Mouse (Mus musculus): ENCODE measurements around the gene Akirin2. TPM values are rescaled to one million over a fixed set of nuclear protein-coding genes. Genes with fewer than 3 reads are reported as not detected.

Akirin2 gene
- polyA plus RNA-seq, 1 experiment from 2014 or later: 122 TPM

- Histone ChIP-seq H3K36me3 (peaks cover 45% of the 10 kb centered on the region), H3K4me2 (replicated peaks) (no peak overlapping the region), H3K27me3 (no peaks in the 10 kb centered on the region), H3K4me3 (no peak overlapping the region), H3K9me3 (no peaks in the 10 kb centered on the region), H3K27ac (replicated peaks) (no peak overlapping the region), H3K4me1 (no peaks in the 10 kb centered on the region), H3K9ac (replicated peaks) (no peak overlapping the region)
- 98% methylated on average over 10 of the region's 10 CpGs for WGBS
- no peak for ATAC-seq (ENCODE audit: low FRiP score, low read depth)
These were observed 55.9 kb downstream of the Akirin2 start for GRCm38 (mm10) chr4:34606658-34607057.

- Histone ChIP-seq H3K9ac (replicated peaks) (peak overlapping the region; percentile 84), H3K4me2 (replicated peaks) (peak overlapping the region; percentile 95), H3K4me3 (peak overlapping the region; percentile 78), H3K4me1 (peaks cover 23% of the 10 kb centered on the region), H3K36me3 (peaks cover 6% of the 10 kb centered on the region; the same call in 1 of the 2 replicates), H3K27me3 (no peaks in the 10 kb centered on the region), H3K27ac (replicated peaks) (no peak overlapping the region), H3K9me3 (no peaks in the 10 kb centered on the region)
- ATAC-seq (ENCODE audit: low FRiP score, low read depth): no peak
- 76% methylated on average over 6 of the region's 6 CpGs for WGBS
These were observed 62.9 kb downstream of the Akirin2 start for GRCm38 (mm10) chr4:34613571-34614145.

- H3K36me3 ChIP-seq: 0 out of 2 replicates have a peak, but pooled peaks cover 2% of the 10 kb centered on the region
- under 1% methylated on average over 42 of the region's 42 CpGs for WGBS
These were observed 63.9 kb downstream of the Akirin2 start, which contains the start of the genes Orc3 and Rars2 for GRCm38 (mm10) chr4:34614630-34615094. Orc3 (minus strand) TSS chr4:34614944. Rars2 (plus strand) TSS chr4:34614957.

GRCm38 (mm10) chr4:34615303-34615702, 64.6 kb downstream of the Akirin2 start:
- Histone ChIP-seq H3K4me3 (peak overlapping the region; percentile 78), H3K36me3 (0 out of 2 replicates have a peak, but pooled peaks cover 4% of the 10 kb centered on the region), H3K4me2 (replicated peaks) (peak overlapping the region; percentile 95), H3K27me3 (no peaks in the 10 kb centered on the region), H3K4me1 (peaks cover 23% of the 10 kb centered on the region), H3K9ac (replicated peaks) (peak overlapping the region; percentile 84), H3K27ac (replicated peaks) (peak overlapping the region; percentile 75; the same call in 1 of the 2 replicates), H3K9me3 (no peaks in the 10 kb centered on the region)
- ATAC-seq (ENCODE audit: low FRiP score, low read depth): no peak
- 3% methylated on average over 13 of the region's 13 CpGs for WGBS

More at GRCm38 (mm10) chr4:34614630-34615094, 63.9 kb downstream of the Akirin2 start, which contains the start of the genes Orc3 and Rars2:
- no peaks in the 10 kb centered on the region for H3K9me3 ChIP-seq
- H3K27ac ChIP-seq (replicated peaks): peak within 1 kb of the TSS; percentile 75
- H3K4me2 ChIP-seq (replicated peaks): peak within 1 kb of the TSS; percentile 95
- peaks cover 23% of the 10 kb centered on the region for H3K4me1 ChIP-seq
- H3K27me3 ChIP-seq: no peaks in the 10 kb centered on the region
- ATAC-seq (ENCODE audit: low FRiP score, low read depth): peak; percentile 99
- peak within 1 kb of the TSS; percentile 84 for H3K9ac ChIP-seq (replicated peaks)
- H3K4me3 ChIP-seq: peak within 1 kb of the TSS; percentile 78

GRCm38 (mm10) chr4:34616146-34616545, 65.4 kb downstream of the Akirin2 start:
- 0 out of 2 replicates have a peak, but pooled peaks cover 4% of the 10 kb centered on the region for H3K36me3 ChIP-seq
- peak overlapping the region; percentile 95 for H3K4me2 ChIP-seq (replicated peaks)
- peak overlapping the region; percentile 78 for H3K4me3 ChIP-seq
- H3K4me1 ChIP-seq: peaks cover 23% of the 10 kb centered on the region
- H3K9me3 ChIP-seq: no peaks in the 10 kb centered on the region
- H3K27me3 ChIP-seq: no peaks in the 10 kb centered on the region
- peak overlapping the region; percentile 84; the same call in 1 of the 2 replicates for H3K9ac ChIP-seq (replicated peaks)
- ATAC-seq (ENCODE audit: low FRiP score, low read depth): no peak
- no peak overlapping the region for H3K27ac ChIP-seq (replicated peaks)
- 49% methylated on average over 8 of the region's 8 CpGs for WGBS

Other genes with a start within 250 kb of the Akirin2 start
- gene Orc3, start 64.0 kb downstream of the Akirin2 start, polyA plus RNA-seq (2016; fragmentation: Nextera tagmentation; extraction: Ambion mirVana): 110 and 114 TPM in 2 replicates
- gene Rars2, start 64.0 kb downstream of the Akirin2 start, polyA plus RNA-seq (2016; fragmentation: Nextera tagmentation; extraction: Ambion mirVana): 72.9 and 76.7 TPM in 2 replicates
- 51.6 and 52.7 TPM in 2 replicates for gene Slc35a1, start 136.5 kb downstream of the Akirin2 start, polyA plus RNA-seq (2016; fragmentation: Nextera tagmentation; extraction: Ambion mirVana)
- gene Cfap206, start 179.3 kb downstream of the Akirin2 start, polyA plus RNA-seq (2016; fragmentation: Nextera tagmentation; extraction: Ambion mirVana): 1.1 and 1.2 TPM in 2 replicates
- not detected in 2 replicates for gene Gm136, start 205.3 kb downstream of the Akirin2 start, polyA plus RNA-seq (2016; fragmentation: Nextera tagmentation; extraction: Ambion mirVana)
- 43.0 and 43.9 TPM in 2 replicates for gene Smim8, start 227.5 kb downstream of the Akirin2 start, polyA plus RNA-seq (2016; fragmentation: Nextera tagmentation; extraction: Ambion mirVana)

Measured in midbrain, embryonic 12.5 days (tissue).